Mouse (Mus musculus) megakaryocyte, embryonic 14.5 days (primary cell): Measurements from ENCODE around the gene Ankmy2.

Experiments used
- FLI1 ChIP-seq: IDR thresholded peaks from 2 replicates; pipeline ENCODE4 v1.6.1; 2012; ENCODE audit warnings: low read length, inconsistent platforms, mixed read lengths
- GATA1 ChIP-seq: IDR thresholded peaks from 3 replicates; pipeline ENCODE4 v1.6.1; 2012; ENCODE audit warnings: mixed read lengths, low read length, inconsistent platforms, borderline replicate concordance

- no peak for TF ChIP-seq GATA1
- no peak for TF ChIP-seq FLI1
Observed at GRCm38 (mm10) chr12:36210096-36210495, 53.2 kb downstream of the Ankmy2 start.
